Mouse (Mus musculus) C2C12 (cell line): ENCODE results near the gene Cntfr.

Experiments used
- CEBPB ChIP-seq: IDR thresholded peaks from one replicate; pipeline ENCODE4 v1.6.1; 2011; ENCODE audit warnings: low read depth, mild to moderate bottlenecking, control low read depth, moderate library complexity
- CTCF ChIP-seq: IDR thresholded peaks from one replicate; pipeline ENCODE4 v1.5.1; 2011; ENCODE audit not compliant: control insufficient read depth, insufficient read depth, insufficient read length
- FOSL1 ChIP-seq: IDR thresholded peaks from one replicate; pipeline ENCODE4 v1.8.0; 2011; ENCODE audit warnings: mild to moderate bottlenecking, low read length; ENCODE audit not compliant: poor library complexity, insufficient read depth, severe bottlenecking
- MAX ChIP-seq: IDR thresholded peaks from one replicate; pipeline ENCODE4 v1.6.1; 2011; ENCODE audit warnings: mild to moderate bottlenecking, control low read depth
- MYOD1 ChIP-seq: IDR thresholded peaks from one replicate; pipeline ENCODE4 v1.6.1; 2011; ENCODE audit warnings: low read depth; ENCODE audit not compliant: control insufficient read depth, insufficient read length
- MYOG ChIP-seq: IDR thresholded peaks from one replicate; pipeline ENCODE4 v1.6.1; 2011; ENCODE audit not compliant: control insufficient read depth, insufficient read length; ENCODE audit errors: extremely low read depth
- USF1 ChIP-seq: IDR thresholded peaks from one replicate; pipeline ENCODE4 v1.6.1; 2011; ENCODE audit warnings: low read depth, mild to moderate bottlenecking, control low read depth, moderate library complexity

DNA sequence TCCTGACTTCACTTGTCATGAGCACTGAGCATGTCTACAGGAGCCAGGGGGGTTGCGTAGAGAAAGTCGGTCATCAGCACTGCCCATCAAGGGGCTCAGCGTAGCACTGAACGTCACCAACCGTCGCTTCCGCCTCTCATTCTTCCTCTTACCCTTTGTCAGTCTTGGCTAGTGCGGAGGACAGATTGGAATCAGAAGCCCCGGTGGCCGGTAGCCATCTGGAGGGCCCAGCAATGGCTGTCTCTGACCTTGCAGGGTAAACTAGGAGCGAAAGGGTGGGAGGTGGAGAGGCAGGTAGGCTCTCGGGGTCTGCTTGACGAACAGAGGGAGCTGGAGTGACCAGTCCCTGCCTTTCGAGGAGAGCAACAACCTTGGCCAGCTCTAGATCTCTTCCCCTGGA lies 74.8 kb downstream of the Cntfr start:
- TF ChIP-seq FOSL1 (no peak), CEBPB (no peak), CTCF (no peak), MAX (no peak), USF1 (no peak), MYOD1 (no peak), MYOG (no peak)
